Mouse (Mus musculus) heart, adult 9 months (tissue): ENCODE measurements around the gene Lmf1.

Experiments used
- DNase-seq, 2 experiments: peaks; one replicate each; pipeline ENCODE4 v3.0.0; 2022; ENCODE audit warnings: low spot score in 2 of 2

Gene Lmf1

DNA sequence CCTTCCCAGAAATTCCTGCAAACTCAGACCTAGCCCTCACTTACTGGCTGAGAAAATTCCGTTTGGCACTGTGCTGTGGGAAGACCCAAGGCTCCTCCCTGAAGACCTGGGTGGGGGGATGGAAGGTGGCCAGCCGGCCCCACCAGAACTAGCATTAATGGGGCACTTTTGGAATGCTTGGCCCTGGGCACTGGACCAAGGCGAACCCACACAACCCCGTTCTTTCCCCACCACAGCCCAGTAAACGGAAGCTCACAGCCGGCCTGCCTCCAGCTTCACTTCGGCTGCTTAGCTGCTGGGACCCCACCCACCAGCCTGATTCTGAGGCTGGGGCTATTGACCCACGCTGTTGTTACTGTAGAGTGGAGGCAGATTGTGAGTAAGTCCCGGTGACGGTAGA is 10.7 kb upstream of the Lmf1 start:
- no peak for DNase-seq

DNA sequence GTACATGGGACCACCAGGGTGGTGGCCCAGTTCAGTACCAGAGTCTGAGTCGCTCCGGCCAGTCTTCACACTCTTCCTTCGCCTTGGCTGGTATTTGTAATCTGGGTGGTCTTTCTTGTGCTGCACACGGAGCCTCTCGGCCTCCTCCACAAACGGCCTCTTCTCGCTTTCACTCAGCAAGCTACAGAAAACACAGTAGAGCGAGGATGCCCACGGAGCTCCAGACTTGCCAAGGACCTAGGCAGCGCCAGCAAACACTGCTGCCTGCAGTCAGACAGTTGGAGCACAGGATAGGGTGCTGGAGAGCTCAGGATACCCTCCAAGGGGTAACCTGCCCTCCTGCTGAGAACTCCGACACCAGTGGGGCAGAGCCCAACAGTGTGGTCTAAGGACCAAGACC is 10.0 kb upstream of the Lmf1 start:
- DNase-seq, result no peak

- DNase-seq, result no peak
These were observed 8.8 kb upstream of the Lmf1 start for GRCm38 (mm10) chr17:25569833-25570647.

DNA sequence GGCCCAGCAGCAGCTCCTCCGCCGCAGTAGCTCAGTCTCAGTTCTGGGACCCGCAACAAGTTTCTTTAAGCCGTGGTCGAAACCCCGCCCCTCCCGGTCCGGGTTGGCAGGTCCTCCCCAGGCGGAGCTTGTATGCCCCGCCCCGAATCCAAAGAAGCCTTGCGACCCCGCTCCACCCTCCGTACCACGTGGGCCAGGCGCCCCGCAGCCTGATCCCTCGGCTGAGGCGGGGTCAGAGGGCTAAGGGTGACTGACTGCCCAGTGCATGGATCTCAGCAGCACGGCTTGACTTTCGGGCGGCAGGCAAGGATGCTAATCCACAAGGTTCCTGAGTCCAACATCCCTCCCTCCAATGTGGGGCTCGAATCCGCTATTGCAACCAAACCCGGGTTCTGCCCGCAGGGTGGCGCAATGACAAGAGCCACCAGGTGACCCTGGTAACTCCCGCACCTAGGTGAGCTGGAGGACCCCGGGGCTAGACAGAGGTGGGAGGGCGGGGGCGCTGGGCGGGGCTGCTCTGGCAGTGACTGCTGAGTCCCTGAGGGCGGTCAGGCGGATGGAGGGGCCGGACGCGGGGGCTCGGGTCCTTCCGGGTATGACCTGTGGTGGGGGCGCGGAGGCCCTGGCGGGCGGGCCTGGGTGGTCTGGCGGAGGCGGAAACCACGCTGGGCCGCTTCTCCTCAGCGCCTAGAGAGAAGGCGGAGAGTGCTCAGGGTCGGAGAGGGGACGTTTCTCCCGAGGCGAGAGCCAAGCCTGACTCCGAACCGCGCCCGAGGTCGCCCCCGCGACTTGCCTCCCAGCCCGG is 8.0 kb upstream of the Lmf1 start, which contains the start of gene Sox8:
TSS of gene Sox8 (minus strand) at position 39 of the 805 bp plus-strand sequence.
- peak; percentile 86 to 88 for DNase-seq

DNA sequence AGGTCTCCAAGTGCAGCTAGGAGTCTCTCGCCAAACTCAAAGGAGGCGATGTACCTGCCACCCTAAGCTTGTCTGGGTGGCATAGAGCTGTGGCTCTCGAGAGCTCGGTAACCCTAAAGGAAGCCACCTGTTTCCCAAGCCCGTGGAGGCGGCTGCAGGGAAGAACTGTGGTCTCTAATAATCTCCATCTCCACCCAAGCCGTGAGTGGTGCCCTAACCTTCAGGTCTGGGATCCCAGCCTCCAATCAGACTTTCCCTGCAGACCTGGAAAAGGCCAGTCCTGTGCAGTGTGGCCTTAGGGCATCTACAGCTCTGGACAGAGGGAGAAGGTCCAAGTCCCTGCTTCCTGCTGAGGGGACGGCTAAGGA is 7.4 kb upstream of the Lmf1 start:
- DNase-seq, result no peak

DNA sequence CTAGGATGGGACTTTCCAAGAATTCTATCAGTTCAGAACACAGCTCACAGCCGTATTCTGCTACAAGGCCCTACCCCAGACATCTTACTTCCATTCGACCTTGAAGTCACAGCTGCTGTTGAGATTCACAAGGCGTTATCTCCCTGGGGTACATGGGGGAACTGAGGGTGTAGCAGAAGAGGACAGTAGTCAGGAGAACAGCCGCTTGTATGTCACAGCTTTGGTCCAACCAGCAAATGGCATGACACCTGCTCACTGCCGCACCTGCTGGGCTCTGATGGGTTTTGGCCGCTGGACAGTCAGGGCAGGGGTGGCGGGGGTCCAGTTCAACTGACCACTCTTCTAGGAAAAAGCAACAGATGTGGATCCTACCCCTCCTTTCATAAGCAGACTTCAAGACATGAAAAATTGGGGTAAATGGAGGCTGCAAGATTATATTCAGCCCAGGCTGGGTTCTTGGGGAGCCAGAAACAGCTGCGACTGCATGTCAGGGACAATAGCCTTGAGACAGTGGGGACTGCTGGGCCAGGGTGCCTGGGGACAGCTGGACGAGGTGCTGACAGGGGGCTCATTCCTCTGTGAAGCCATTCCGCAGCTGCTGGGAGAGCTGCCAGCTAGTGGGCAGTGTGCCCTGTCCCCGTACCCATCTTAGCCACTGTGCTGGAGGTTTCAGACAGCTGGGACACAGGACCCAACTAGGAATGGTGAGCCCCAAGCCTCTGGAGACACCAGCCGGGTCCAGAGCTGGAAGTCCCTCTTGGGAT is 3.5 kb upstream of the Lmf1 start:
- DNase-seq, result no peak

GRCm38 (mm10) chr17:25576034-25576433 is 2.9 kb upstream of the Lmf1 start:
- no peak for DNase-seq

DNA sequence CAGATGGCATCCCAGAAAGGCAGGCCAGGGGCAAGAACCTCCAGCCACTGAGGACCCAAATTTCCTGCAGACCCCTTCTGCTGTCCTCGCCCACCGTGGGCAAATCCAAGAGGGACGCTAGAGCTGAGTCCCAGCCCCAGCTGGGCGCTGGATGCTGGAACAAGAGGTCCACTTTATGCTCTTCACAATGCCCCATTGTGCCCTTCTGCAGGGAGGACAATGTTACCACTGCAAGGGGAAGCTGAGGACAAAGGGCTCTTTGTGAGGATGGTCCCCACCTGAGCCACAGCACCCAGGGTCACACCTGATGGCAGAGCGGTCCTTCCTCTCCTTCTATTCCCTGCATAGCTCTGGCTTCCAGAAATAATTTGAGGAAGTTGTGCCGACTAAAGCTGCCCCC is 1.6 kb upstream of the Lmf1 start:
- DNase-seq, result no peak

DNA sequence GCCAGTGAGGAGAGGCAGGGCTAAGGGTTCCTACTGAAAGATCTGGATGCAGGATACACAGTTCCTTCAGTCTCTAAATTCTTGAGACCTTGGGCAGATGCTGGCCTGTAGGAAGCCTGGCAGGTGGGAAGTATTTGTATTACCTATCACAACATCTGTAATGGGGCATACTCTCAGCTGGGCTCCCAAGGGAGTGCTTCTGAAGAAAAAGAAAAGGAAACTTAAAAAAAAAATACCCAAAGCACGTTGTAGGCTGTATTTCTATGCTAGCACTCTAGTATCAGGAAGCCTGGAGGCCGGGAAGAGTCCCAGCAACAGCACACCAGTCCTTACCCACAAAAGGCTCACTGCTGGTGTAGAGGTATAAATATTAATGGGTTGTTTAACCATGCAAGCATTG is 1.2 kb upstream of the Lmf1 start:
- DNase-seq, result no peak

DNA sequence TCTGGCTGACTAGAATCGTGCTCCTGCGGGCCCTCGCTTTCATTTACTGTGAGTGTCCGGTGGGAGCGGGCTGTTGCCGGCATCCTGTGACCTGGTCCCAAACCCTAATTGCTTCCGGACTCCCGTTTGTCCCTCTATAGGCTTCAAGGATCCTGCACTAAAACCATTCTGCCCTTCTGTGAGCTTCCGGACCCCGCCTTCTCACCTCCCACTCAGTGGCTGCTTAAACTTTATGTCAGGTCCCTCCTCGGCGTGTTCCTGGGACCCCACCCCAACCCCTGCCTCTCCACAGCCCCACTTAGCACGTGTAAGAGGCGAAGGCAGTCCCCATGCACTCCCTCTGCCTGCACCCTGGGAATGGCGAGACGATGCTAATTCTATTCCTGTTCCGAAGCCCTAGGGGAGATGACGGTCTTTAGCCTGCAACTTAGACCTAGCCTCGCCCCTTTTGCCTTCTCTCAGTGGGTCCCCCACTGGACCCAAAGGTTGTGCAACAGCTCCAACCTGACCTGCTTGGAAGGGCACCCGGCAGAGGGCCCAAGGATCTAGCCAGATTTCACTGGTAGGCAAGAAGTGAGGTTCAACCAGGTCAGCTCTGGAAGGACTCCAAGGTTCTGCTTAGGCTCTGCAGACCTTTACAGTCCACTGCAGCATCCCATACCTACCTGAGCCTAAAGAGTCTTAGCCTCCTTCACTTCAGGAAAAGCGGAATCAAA is 605 bp downstream of the Lmf1 start:
- no peak for DNase-seq

DNA sequence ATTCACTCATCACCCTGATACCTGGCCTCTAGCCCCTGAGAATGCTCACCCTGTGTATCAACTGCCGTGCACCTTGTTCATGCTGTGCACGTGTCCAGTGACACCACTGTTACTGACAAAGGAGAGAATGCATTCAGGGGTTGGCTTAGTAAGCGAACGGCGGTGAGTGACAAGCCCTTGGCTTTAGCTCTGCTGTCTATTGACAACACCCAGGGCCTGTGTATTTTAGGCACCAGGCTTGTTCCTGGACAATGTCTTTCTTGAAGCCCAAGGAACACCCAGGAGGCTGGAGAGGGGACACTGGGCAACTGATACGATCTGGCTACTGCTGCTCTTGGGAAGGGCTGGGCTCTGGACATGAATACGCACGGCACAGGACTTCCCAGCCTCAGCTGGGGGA is 3.2 kb downstream of the Lmf1 start:
- no peak for DNase-seq

DNA sequence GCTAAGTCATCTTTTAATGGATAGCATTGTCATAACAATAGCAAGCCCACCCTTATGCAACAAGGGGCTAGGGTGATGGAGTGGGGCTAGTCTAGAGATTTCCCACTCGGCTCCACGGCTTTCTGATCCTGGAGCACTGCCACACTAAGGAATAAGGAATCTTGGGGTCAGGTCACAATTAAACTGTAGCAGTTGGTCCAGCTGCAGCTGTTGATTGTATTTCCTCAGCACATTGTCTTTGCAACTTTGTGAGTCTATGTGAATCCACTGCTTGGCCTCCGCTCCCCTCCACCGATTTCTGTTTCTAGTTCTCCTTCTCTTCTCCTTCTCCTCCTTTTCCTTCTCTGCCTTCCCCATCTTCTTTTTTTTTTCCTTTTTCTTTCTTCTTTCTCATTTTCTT is 4.2 kb downstream of the Lmf1 start:
- DNase-seq, result no peak

DNA sequence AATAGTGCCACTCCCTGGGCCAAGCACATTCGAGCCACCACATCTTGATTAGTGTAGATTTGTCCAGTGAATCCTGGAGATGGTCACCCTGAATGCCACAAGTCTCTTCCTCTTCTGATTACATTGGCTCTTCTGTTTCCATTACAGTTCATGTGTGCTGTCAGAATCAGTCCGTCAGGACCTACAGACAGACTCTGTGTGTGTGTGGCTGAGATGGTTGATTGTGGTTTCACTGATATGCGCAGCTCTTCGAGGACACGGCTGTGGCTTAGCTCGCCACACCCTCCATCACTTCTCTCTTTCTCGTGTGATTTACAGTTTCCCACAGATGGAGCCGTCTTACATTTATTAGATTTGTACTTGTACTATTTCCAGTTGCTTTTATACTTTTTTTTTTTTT is 5.0 kb downstream of the Lmf1 start:
- no peak for DNase-seq

- DNase-seq, result no peak
These were observed 5.8 kb downstream of the Lmf1 start for GRCm38 (mm10) chr17:25584646-25585045.

- no peak for DNase-seq
These were observed 11.2 kb downstream of the Lmf1 start for GRCm38 (mm10) chr17:25590068-25590467.

- no peak for DNase-seq
These were observed 12.1 kb downstream of the Lmf1 start for GRCm38 (mm10) chr17:25590985-25591384.

DNA sequence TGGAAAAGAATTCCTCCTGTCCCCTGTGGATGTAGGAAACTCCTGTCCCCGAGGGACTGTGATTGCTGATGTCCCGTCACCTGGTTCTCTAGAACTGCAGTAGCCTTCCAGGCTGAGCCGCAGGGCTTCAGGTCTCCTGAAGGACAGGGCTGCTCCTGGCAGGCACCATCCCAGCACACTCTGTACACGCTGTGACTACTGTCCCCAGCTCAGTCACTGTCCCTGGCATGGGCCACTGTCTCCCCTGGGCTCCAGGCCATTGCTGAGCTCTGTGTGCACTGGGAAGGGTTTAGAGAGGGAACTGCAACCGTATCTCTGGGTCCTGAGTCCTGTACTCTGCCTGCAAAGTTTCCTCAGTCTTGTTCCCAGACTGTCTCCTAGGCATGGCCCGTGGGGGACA is 13.5 kb downstream of the Lmf1 start:
- peak; percentile 48 to 51 for DNase-seq

GRCm38 (mm10) chr17:25593411-25594261 is 14.8 kb downstream of the Lmf1 start:
- no peak for DNase-seq

DNA sequence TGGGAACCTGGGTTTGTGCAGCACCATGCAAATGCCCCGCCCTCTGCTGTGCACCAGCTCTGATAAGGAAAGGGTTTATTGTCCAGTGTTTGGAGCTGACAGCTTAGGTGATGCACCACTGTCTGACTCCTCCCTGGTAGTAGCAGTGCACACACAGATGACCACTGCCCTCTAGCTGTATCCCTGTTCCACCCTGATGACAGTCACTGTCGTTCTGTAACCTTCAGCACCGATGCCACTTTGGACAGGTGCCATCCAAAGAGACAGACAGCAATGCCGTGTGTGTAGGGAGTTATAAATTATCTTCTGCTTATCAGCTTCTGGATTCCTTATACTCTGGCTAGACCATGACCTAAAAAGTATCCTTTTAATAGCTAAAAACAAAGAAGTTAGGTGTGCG is 16.6 kb downstream of the Lmf1 start:
- DNase-seq, result no peak

DNA sequence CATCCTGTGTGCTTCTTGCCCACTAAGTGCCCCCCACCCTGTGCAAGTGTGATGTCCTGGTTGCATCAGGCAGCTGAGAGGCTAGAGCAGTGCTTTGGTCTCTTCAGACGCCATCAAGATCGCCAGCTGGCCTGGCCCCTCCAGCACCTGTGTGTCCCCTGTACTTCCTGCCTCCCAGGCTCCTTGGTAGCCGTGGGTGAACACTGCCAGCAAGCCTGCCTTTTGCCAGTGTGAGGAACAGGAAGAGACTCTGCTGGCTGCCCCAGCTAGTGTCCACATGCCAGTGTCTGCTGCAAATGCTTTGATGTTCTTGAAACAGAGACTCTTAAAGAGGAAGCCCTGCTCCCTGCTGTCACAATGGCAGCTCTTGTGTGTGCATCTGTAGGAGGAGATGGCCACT is 18.7 kb downstream of the Lmf1 start:
- DNase-seq, result no peak

- DNase-seq, result no peak
These were observed 23.5 kb downstream of the Lmf1 start for GRCm38 (mm10) chr17:25602366-25602765.
